Mouse (Mus musculus) forebrain, embryonic 14.5 days (tissue): Measurements from ENCODE around the gene Chst13. TPM values are rescaled to one million over a fixed set of nuclear protein-coding genes. Genes with fewer than 3 reads are reported as not detected.

Experiments used
- ATAC-seq: fragments of 200-750 bp; cut with Nextera tagmentation; 2 replicates; pipeline ENCODE4 v1.8.0; 2017; ENCODE audit warnings: mild to moderate bottlenecking, moderate library complexity
- DNase-seq: peaks from one replicate; pipeline ENCODE4 v3.0.0-alpha.2; 2015; ENCODE audit warnings: low spot score
- H3K27ac ChIP-seq: fragments of 300-500 bp; sonication (generic); 2 replicates; pipeline ENCODE4 v1.5.1; 2014; ENCODE audit warnings: low read depth, mild to moderate bottlenecking, control low read depth, low read length, moderate library complexity
- H3K27me3 ChIP-seq: fragments of 300-500 bp; sonication (generic); replicated peaks from 2 replicates; pipeline ENCODE4 v1.6.1; 2014; ENCODE audit warnings: low read length, control low read depth, mixed read lengths; ENCODE audit not compliant: control insufficient read depth, insufficient read depth
- H3K36me3 ChIP-seq: fragments of 300-500 bp; sonication (generic); 2 replicates; pipeline ENCODE4 v1.6.1; 2014; ENCODE audit warnings: low read length, control low read depth; ENCODE audit not compliant: control insufficient read depth, insufficient read depth
- H3K4me1 ChIP-seq: fragments of 300-500 bp; sonication (generic); 2 replicates; pipeline ENCODE4 v1.6.1; 2014; ENCODE audit warnings: antibody characterized with exemption, low read length, control low read depth; ENCODE audit not compliant: control insufficient read depth, insufficient read depth
- H3K4me2 ChIP-seq: fragments of 300-500 bp; sonication (generic); 2 replicates; pipeline ENCODE4 v1.6.1; 2014; ENCODE audit warnings: mild to moderate bottlenecking, control low read depth, low read length
- H3K4me3 ChIP-seq: fragments of 300-500 bp; sonication (generic); 2 replicates; pipeline ENCODE4 v1.5.1; 2014; ENCODE audit warnings: low read depth, low read length, control low read depth
- H3K9ac ChIP-seq: fragments of 300-500 bp; sonication (generic); 2 replicates; pipeline ENCODE4 v1.6.1; 2014; ENCODE audit warnings: mild to moderate bottlenecking, low read length, control low read depth, moderate library complexity
- H3K9me3 ChIP-seq: fragments of 300-500 bp; sonication (generic); replicated peaks from 2 replicates; pipeline ENCODE4 v1.6.1; 2016; ENCODE audit warnings: low read length, control low read depth, mixed read lengths; ENCODE audit not compliant: control insufficient read depth
- whole genome bisulfite sequencing: fragments of 180-500 bp; shearing (Covaris S2); extraction: QIAGEN DNeasy Blood & Tissue Kit; methylation state at CpG from one replicate; pipeline ENCODE4 v1.1.7; 2014; 5-methylcytosine and 5-hydroxymethylcytosine counted together
- polyA plus RNA-seq: library from polyadenylated mRNA; unstranded; fragments of >200 nt; fragmentation: Nextera tagmentation; extraction: Ambion mirVana; gene quantifications from 2 replicates; pipeline ENCODE4 v1.2.1, GENCODE M21; 2014

The Chst13 gene
- polyA plus RNA-seq: not detected in 2 replicates

DNA sequence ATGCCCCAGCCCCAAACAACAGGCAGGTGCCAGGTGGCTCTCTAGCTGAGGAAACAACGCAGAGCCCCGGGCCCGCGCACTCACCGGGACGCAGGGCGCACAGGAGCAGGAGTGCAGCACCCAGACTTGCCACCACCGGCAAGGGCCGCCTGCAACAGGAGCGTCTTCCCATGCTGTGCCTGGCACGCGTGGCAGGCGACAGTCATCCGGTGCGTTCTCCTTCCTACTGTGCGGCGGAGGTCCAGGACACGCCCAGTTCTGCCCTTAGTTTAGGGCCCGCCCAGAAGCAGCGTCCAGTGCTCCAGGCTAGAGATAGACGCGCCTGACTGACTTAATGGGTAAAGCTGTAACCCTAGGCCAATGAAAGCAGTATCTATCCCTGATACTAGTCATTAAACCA is at the start of gene Chst13:
Gene Chst13 (minus strand): TSS at position 195 of the 400 bp plus-strand sequence.
- no peak within 1 kb of the TSS for H3K9ac ChIP-seq
- H3K9me3 ChIP-seq: no peaks in the 10 kb centered on the region
- H3K27ac ChIP-seq: no peak within 1 kb of the TSS
- no peaks in the 10 kb centered on the region for H3K4me1 ChIP-seq
- no peaks in the 10 kb centered on the region; the same call in 1 of the 2 replicates for H3K27me3 ChIP-seq
- WGBS: 5% methylated on average over 22 of the region's 22 CpGs
- ATAC-seq (no peak), DNase-seq (peak; percentile 5)
- no peaks in the 10 kb centered on the region for H3K36me3 ChIP-seq
- 0 out of 2 replicates have a peak within 1 kb of the TSS, but pooled peaks have one; percentile 18 for H3K4me2 ChIP-seq
- H3K4me3 ChIP-seq: no peak within 1 kb of the TSS

- H3K4me3 ChIP-seq: no peak overlapping the region
- H3K4me1 ChIP-seq: peaks cover 17% of the 10 kb centered on the region
- peaks cover 65% of the 10 kb centered on the region for H3K36me3 ChIP-seq
- H3K9ac ChIP-seq: no peak overlapping the region
- no peak for ATAC-seq
- H3K27ac ChIP-seq: no peak overlapping the region
- H3K27me3 ChIP-seq: no peaks in the 10 kb centered on the region
- DNase-seq: peak; percentile 7
- no peak overlapping the region for H3K4me2 ChIP-seq
- H3K9me3 ChIP-seq: no peaks in the 10 kb centered on the region
- 93% methylated on average over 4 of the region's 4 CpGs for WGBS
Observed at GRCm38 (mm10) chr6:90374647-90375046, 49.7 kb upstream of the Chst13 start.

DNA sequence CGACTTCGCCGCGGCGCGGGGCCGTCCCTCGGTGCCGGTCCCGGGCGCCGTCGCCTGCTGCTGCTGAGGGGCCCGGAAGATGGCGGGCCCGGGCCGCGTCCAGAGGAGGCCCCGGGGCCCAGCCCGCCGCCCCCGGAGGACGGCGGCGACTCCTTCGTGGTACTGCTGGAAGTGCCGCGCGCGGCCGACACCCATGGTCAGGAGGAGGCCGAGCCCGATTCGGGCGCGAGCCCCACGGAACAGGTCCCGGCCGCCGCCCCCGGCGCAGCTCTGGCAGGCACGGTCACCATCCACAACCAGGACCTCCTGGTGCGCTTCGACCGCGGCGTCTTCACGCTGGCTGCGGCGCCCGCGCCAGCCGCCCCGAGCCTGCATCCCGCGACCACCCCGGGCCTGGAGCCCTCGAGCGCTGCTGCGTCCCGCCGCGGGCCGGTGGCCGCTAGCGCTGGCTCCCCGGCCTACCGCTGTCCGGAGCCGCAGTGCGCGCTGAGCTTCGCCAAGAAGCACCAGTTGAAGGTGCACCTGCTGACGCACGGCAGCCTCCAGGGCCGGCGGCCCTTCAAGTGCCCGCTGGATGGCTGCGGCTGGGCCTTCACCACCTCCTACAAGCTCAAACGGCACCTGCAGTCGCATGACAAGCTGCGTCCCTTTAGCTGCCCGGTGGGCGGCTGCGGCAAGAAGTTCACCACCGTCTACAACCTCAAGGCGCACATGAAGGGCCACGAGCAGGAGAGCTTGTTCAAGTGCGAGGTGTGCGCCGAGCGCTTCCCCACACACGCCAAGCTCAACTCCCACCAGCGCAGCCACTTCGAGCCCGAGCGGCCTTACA is 45.0 kb upstream of the Chst13 start:
- Histone ChIP-seq H3K36me3 (peaks cover 22% of the 10 kb centered on the region), H3K9me3 (no peaks in the 10 kb centered on the region), H3K4me3 (peak overlapping the region; percentile 95), H3K4me2 (peak overlapping the region; percentile 96), H3K9ac (peak overlapping the region; percentile 92), H3K27me3 (no peaks in the 10 kb centered on the region), H3K4me1 (peaks cover 17% of the 10 kb centered on the region), H3K27ac (peak overlapping the region; percentile 78)
- DNase-seq: peak; percentile 46
- peak; percentile 82 for ATAC-seq
- under 1% methylated on average over 82 of the region's 98 CpGs for WGBS

GRCm38 (mm10) chr6:90368976-90369724 is 44.2 kb upstream of the Chst13 start, which contains the start of gene Zxdc:
Gene Zxdc (plus strand): TSS chr6:90369492.
- H3K4me3 ChIP-seq: peak within 1 kb of the TSS; percentile 95
- H3K36me3 ChIP-seq: peaks cover 15% of the 10 kb centered on the region
- no peaks in the 10 kb centered on the region for H3K9me3 ChIP-seq
- H3K9ac ChIP-seq: peak within 1 kb of the TSS; percentile 92
- ATAC-seq (peak; percentile 98), DNase-seq (peak; percentile 99)
- WGBS: 5% methylated on average over 41 of the region's 41 CpGs
- H3K27ac ChIP-seq: peak within 1 kb of the TSS; percentile 78
- no peaks in the 10 kb centered on the region for H3K27me3 ChIP-seq
- peaks cover 17% of the 10 kb centered on the region for H3K4me1 ChIP-seq
- peak within 1 kb of the TSS; percentile 96 for H3K4me2 ChIP-seq

- 86% methylated on average over 5 of the region's 5 CpGs for WGBS
- ATAC-seq: no peak
Observed at GRCm38 (mm10) chr6:90363301-90363700, 38.3 kb upstream of the Chst13 start.

GRCm38 (mm10) chr6:90360922-90361614 is 36.1 kb upstream of the Chst13 start:
- no peaks in the 10 kb centered on the region for H3K36me3 ChIP-seq
- H3K27ac ChIP-seq: no peak overlapping the region
- ATAC-seq (no peak), DNase-seq (no peak)
- 87% methylated on average over 6 of the region's 6 CpGs for WGBS
- peaks cover 5% of the 10 kb centered on the region; the same call in 1 of the 2 replicates for H3K4me1 ChIP-seq
- H3K4me2 ChIP-seq: no peak overlapping the region
- H3K9ac ChIP-seq: no peak overlapping the region
- no peaks in the 10 kb centered on the region for H3K9me3 ChIP-seq
- no peaks in the 10 kb centered on the region for H3K27me3 ChIP-seq
- no peak overlapping the region for H3K4me3 ChIP-seq

More at GRCm38 (mm10) chr6:90363301-90363700, 38.3 kb upstream of the Chst13 start:
- H3K4me1 ChIP-seq: peaks cover 5% of the 10 kb centered on the region; the same call in 1 of the 2 replicates
- H3K4me2 ChIP-seq: no peak overlapping the region
- H3K36me3 ChIP-seq: no peaks in the 10 kb centered on the region
- no peaks in the 10 kb centered on the region for H3K27me3 ChIP-seq
- H3K9me3 ChIP-seq: no peaks in the 10 kb centered on the region
- H3K27ac ChIP-seq: no peak overlapping the region
- no peak for DNase-seq
- H3K4me3 ChIP-seq: no peak overlapping the region
- H3K9ac ChIP-seq: no peak overlapping the region

- no peak overlapping the region for H3K4me2 ChIP-seq
- H3K9me3 ChIP-seq: no peaks in the 10 kb centered on the region
- H3K4me1 ChIP-seq: peaks cover 5% of the 10 kb centered on the region; the same call in 1 of the 2 replicates
- H3K9ac ChIP-seq: no peak overlapping the region
- peak; percentile 76 for ATAC-seq
- peak overlapping the region; percentile 44; the same call in 1 of the 2 replicates for H3K27ac ChIP-seq
- H3K27me3 ChIP-seq: no peaks in the 10 kb centered on the region
- 40% methylated on average over 7 of the region's 7 CpGs for WGBS
- peak; percentile 82 for DNase-seq
- H3K36me3 ChIP-seq: no peaks in the 10 kb centered on the region
- no peak overlapping the region for H3K4me3 ChIP-seq
Observed at GRCm38 (mm10) chr6:90360024-90360781, 35.2 kb upstream of the Chst13 start.

- 66% methylated on average over 2 of the region's 2 CpGs for WGBS
- DNase-seq: no peak
- Histone ChIP-seq H3K27me3 (no peaks in the 10 kb centered on the region), H3K27ac (no peak overlapping the region), H3K9me3 (no peaks in the 10 kb centered on the region), H3K36me3 (no peaks in the 10 kb centered on the region), H3K4me3 (no peak overlapping the region), H3K4me1 (peaks cover 5% of the 10 kb centered on the region; the same call in 1 of the 2 replicates), H3K9ac (no peak overlapping the region), H3K4me2 (no peak overlapping the region)
- ATAC-seq: no peak
Observed at GRCm38 (mm10) chr6:90359445-90359844, 34.5 kb upstream of the Chst13 start.
